Mouse (Mus musculus) small intestine, adult 2 months (tissue): ENCODE data around the gene Adamts20. TPM values are rescaled to one million over a fixed set of nuclear protein-coding genes. Genes with fewer than 3 reads are reported as not detected.
"Not testable (repeated sequence)": the region's sequence is repeated elsewhere in the genome, so short reads cannot be mapped to it uniquely, and the experiment has no call there.

Source experiments
- H3K27ac ChIP-seq: fragments of 200-500 bp; 2 replicates; pipeline ENCODE4 v1.5.1; 2012; ENCODE audit warnings: low read depth, low read length, control low read depth, inconsistent platforms; ENCODE audit not compliant: insufficient read depth
- H3K27me3 ChIP-seq: fragments of 200-500 bp; 2 replicates; pipeline ENCODE4 v1.6.1; 2012; ENCODE audit warnings: mild to moderate bottlenecking, moderate library complexity, low read length, inconsistent platforms; ENCODE audit not compliant: control insufficient read depth, insufficient read depth
- H3K36me3 ChIP-seq: fragments of 200-500 bp; 2 replicates; pipeline ENCODE4 v1.6.1; 2012; ENCODE audit warnings: mild to moderate bottlenecking, low read length, control low read depth, inconsistent platforms; ENCODE audit not compliant: control insufficient read depth, insufficient read depth
- H3K4me1 ChIP-seq: fragments of 200-500 bp; 2 replicates; pipeline ENCODE4 v1.6.1; 2012; ENCODE audit warnings: low read length, inconsistent platforms, mixed read lengths; ENCODE audit not compliant: control insufficient read depth, insufficient read depth, insufficient read length
- H3K4me3 ChIP-seq: fragments of 200-500 bp; 2 replicates; pipeline ENCODE4 v1.5.1; 2012; ENCODE audit warnings: low read depth, mild to moderate bottlenecking, control low read depth, inconsistent platforms, low read length, moderate library complexity
- CTCF ChIP-seq: fragments of 200-500 bp; IDR thresholded peaks from 2 replicates; pipeline ENCODE4 v1.5.1; 2012; ENCODE audit warnings: low read depth, mild to moderate bottlenecking, control low read depth, inconsistent platforms, low read length, moderate library complexity, mixed read lengths; ENCODE audit not compliant: insufficient replicate concordance, insufficient read length; ENCODE audit errors: extremely low read depth
- POLR2A ChIP-seq: fragments of 200-500 bp; IDR thresholded peaks from 2 replicates; pipeline ENCODE4 v1.6.1; 2012; ENCODE audit warnings: low read depth, mild to moderate bottlenecking, control low read depth, inconsistent platforms, low read length, moderate library complexity
- WGBS: fragments of 180-500 bp; shearing (Covaris S2); methylation state at CpG from one replicate; pipeline ENCODE4 v1.1.7; 2018; 5-methylcytosine and 5-hydroxymethylcytosine counted together
- polyA plus RNA-seq: library from polyadenylated mRNA; depleted of rRNA; stranded (reverse); fragments of >200 nt; gene quantifications from 2 replicates; pipeline ENCODE4 v1.2.3, GENCODE M21; 2012; rRNA removed

The Adamts20 gene
- polyA plus RNA-seq, result 0.05 TPM in 1 of 2 replicates, not detected in the other

- no peak for TF ChIP-seq CTCF
- no peak for TF ChIP-seq POLR2A
- H3K4me1 ChIP-seq, result no peaks in the 10 kb centered on the region
- no peak within 1 kb of the TSS for H3K27ac ChIP-seq
- 83% methylated on average over 11 of the region's 11 CpGs for WGBS
- H3K27me3 ChIP-seq, result no peaks in the 10 kb centered on the region
- H3K36me3 ChIP-seq, result no peaks in the 10 kb centered on the region
- no peak within 1 kb of the TSS for H3K4me3 ChIP-seq
These were observed at the start of gene Adamts20 for GRCm38 (mm10) chr15:94465318-94465717. Adamts20 (minus strand) TSS chr15:94465418.

- H3K4me1 ChIP-seq, result no peaks in the 10 kb centered on the region
- H3K4me3 ChIP-seq, result no peak overlapping the region
- WGBS, result 75% methylated on average over 12 of the region's 12 CpGs
- no peaks in the 10 kb centered on the region for H3K27me3 ChIP-seq
- H3K27ac ChIP-seq, result no peak overlapping the region
- no peaks in the 10 kb centered on the region for H3K36me3 ChIP-seq
- TF ChIP-seq POLR2A, result no peak
- TF ChIP-seq CTCF, result no peak
These were observed 38.4 kb upstream of the Adamts20 start for GRCm38 (mm10) chr15:94503451-94504215.

DNA sequence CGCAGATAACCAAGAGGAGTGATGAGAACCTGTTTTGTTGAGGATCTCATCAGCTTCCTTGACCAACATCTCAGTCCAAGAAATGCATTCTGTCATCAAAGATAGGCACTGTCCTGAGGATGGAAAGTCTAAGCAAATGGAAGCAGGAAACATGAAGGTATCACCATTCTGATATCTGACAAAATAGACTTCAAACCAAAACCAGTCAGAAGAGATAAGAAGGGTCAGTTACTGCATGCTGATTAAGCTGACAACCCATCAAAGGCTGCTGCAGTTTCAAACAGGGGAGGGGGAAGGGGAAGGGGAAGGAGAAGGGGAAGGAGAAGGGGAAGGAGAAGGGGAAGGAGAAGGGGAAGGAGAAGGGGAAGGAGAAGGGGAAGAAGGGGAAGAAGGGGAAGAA is 34.0 kb upstream of the Adamts20 start:
- WGBS, result 75% methylated on average over 1 of the region's 1 CpGs
- H3K36me3 ChIP-seq, result no peaks in the 10 kb centered on the region

GRCm38 (mm10) chr15:94495936-94496335 is 30.7 kb upstream of the Adamts20 start:
- Histone ChIP-seq H3K27ac (no peak overlapping the region), H3K4me1 (no peaks in the 10 kb centered on the region), H3K36me3 (no peaks in the 10 kb centered on the region), H3K27me3 (no peaks in the 10 kb centered on the region), H3K4me3 (no peak overlapping the region)
- no peak for TF ChIP-seq CTCF
- WGBS, result 75% methylated on average over 10 of the region's 10 CpGs

More for the DNA sequence above, 34.0 kb upstream of the Adamts20 start:
- no peak overlapping the region for H3K4me3 ChIP-seq
- TF ChIP-seq POLR2A (no peak), CTCF (no peak)
- H3K27me3 ChIP-seq, result no peaks in the 10 kb centered on the region
- H3K27ac ChIP-seq, result no peak overlapping the region
- H3K4me1 ChIP-seq, result no peaks in the 10 kb centered on the region

GRCm38 (mm10) chr15:94494445-94494844 is 29.2 kb upstream of the Adamts20 start:
- Histone ChIP-seq H3K36me3 (no peaks in the 10 kb centered on the region), H3K4me3 (no peak overlapping the region), H3K27me3 (no peaks in the 10 kb centered on the region), H3K4me1 (no peaks in the 10 kb centered on the region), H3K27ac (no peak overlapping the region)
- 94% methylated on average over 1 of the region's 1 CpGs for WGBS
- TF ChIP-seq CTCF (no peak), POLR2A (no peak)

DNA sequence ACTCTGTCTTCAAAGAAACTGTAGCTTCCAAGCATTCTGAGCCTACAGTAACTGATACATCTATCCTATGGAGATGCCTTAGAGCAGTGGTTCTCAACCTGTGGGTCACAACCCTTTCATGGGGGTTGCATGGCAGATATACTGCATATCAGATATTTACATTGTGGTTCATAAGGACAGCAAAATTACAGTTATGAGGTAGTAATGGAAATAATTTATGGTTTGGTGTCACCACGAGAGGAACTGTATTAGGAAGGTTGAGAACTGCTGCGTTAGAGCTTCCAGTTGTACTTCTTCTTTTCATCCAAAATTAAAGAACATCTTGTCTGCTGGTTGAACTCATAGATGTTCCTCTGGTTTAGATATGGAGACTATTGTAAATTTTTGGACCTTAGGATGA is 24.2 kb upstream of the Adamts20 start:
- no peaks in the 10 kb centered on the region for H3K36me3 ChIP-seq
- 81% methylated on average over 2 of the region's 2 CpGs for WGBS
- no peaks in the 10 kb centered on the region for H3K27me3 ChIP-seq
- TF ChIP-seq POLR2A (no peak), CTCF (no peak)
- no peaks in the 10 kb centered on the region for H3K4me1 ChIP-seq
- H3K4me3 ChIP-seq, result no peak overlapping the region
- no peak overlapping the region for H3K27ac ChIP-seq

- H3K36me3 ChIP-seq, H3K27ac ChIP-seq, H3K27me3 ChIP-seq, H3K4me3 ChIP-seq, H3K4me1 ChIP-seq: not testable (repeated sequence)
- WGBS, result 82% methylated on average over 2 of the region's 2 CpGs
These were observed 22.8 kb upstream of the Adamts20 start for GRCm38 (mm10) chr15:94488028-94488427.

DNA sequence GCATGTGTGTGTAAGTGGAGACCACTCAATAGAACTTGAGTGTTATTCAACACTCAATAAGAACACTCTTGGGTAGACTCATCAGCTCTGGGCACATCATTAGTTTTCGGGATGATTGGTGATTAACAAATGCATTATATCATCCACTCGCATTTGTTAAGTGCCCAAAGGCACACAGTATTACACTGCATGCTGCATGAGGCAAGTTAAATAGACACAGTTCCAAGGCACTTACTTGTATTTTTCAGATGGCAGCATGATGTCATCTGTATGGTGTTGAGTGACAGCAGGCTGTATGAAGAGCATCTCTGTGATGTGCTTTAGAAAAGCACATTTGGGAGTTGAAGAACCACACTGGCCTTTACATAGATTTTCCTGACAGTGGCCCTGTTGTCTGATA is 17.3 kb upstream of the Adamts20 start:
- TF ChIP-seq CTCF (no peak), POLR2A (no peak)
- H3K36me3 ChIP-seq, result no peaks in the 10 kb centered on the region
- H3K27ac ChIP-seq, result no peak overlapping the region
- no peak overlapping the region for H3K4me3 ChIP-seq
- no peaks in the 10 kb centered on the region for H3K27me3 ChIP-seq
- no peaks in the 10 kb centered on the region for H3K4me1 ChIP-seq
- WGBS, result 90% methylated on average over 2 of the region's 2 CpGs
